Mouse (Mus musculus) midbrain, embryonic 14.5 days (tissue): ENCODE measurements around the gene Megf11. TPM values are rescaled to one million over a fixed set of nuclear protein-coding genes. Genes with fewer than 3 reads are reported as not detected.

Source experiments
- ATAC-seq: fragments of 200-750 bp; cut with Nextera tagmentation; 2 replicates; pipeline ENCODE4 v1.8.0; 2017; ENCODE audit warnings: moderate number of reproducible peaks, moderate library complexity; ENCODE audit not compliant: low FRiP score, low TSS enrichment
- DNase-seq: peaks from one replicate; pipeline ENCODE4 v3.0.0-alpha.2; 2015
- H3K27ac ChIP-seq: fragments of 300-500 bp; sonication (generic); replicated peaks from 2 replicates; pipeline ENCODE4 v1.5.1; 2014; ENCODE audit warnings: mild to moderate bottlenecking, low read depth, low read length, moderate library complexity
- H3K27me3 ChIP-seq: fragments of 300-500 bp; sonication (generic); 2 replicates; pipeline ENCODE4 v1.6.1; 2014; ENCODE audit warnings: low read length, control low read depth, mixed read lengths; ENCODE audit not compliant: control insufficient read depth, insufficient read depth
- H3K36me3 ChIP-seq: fragments of 300-500 bp; sonication (generic); 2 replicates; pipeline ENCODE4 v1.6.1; 2014; ENCODE audit warnings: low read length, control low read depth; ENCODE audit not compliant: control insufficient read depth, insufficient read depth
- H3K4me1 ChIP-seq: fragments of 300-500 bp; sonication (generic); 2 replicates; pipeline ENCODE4 v1.6.1; 2014; ENCODE audit warnings: mild to moderate bottlenecking, antibody characterized with exemption, low read length, control low read depth; ENCODE audit not compliant: control insufficient read depth, insufficient read depth
- H3K4me2 ChIP-seq: fragments of 300-500 bp; sonication (generic); 2 replicates; pipeline ENCODE4 v1.6.1; 2014; ENCODE audit warnings: mild to moderate bottlenecking, low read length, moderate library complexity
- H3K4me3 ChIP-seq: fragments of 300-500 bp; sonication (generic); replicated peaks from 2 replicates; pipeline ENCODE4 v1.5.1; 2014; ENCODE audit warnings: low read depth, low read length
- H3K9ac ChIP-seq: fragments of 300-500 bp; sonication (generic); replicated peaks from 2 replicates; pipeline ENCODE4 v1.6.1; 2014; ENCODE audit warnings: mild to moderate bottlenecking, low read length, moderate library complexity
- H3K9me3 ChIP-seq: fragments of 300-500 bp; sonication (generic); 2 replicates; pipeline ENCODE4 v1.6.1; 2016; ENCODE audit warnings: low read length, control low read depth, mixed read lengths; ENCODE audit not compliant: control insufficient read depth
- WGBS: fragments of 180-500 bp; shearing (Covaris S2); extraction: QIAGEN DNeasy Blood & Tissue Kit; methylation state at CpG from one replicate; pipeline ENCODE4 v1.1.7; 2014; 5-methylcytosine and 5-hydroxymethylcytosine counted together
- polyA plus RNA-seq: library from polyadenylated mRNA; unstranded; fragments of >200 nt; fragmentation: Nextera tagmentation; extraction: Ambion mirVana; gene quantifications from 2 replicates; pipeline ENCODE4 v1.2.1, GENCODE M21; 2014

Megf11 gene
- polyA plus RNA-seq, 1 experiment from 2014 or later, result 18.6 TPM

DNA sequence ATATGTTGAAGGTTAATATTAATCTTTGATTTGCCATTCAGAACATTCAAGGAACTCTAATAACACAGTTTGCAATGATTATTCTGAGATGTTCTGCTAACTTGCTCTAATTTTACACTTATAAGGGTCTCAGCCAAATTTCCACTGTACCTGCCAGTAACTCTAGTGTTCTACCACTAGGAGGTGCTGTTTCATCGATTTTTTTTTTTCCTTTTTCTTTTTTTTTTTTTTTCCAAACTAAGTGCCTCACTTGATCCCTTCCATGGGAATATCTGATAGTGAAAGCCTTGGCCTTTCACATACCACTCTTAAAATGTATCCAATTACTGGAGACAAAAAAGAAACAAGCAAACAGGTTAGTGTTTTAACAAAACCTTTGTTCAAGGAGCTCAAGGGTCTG, 38.0 kb upstream of the Megf11 start:
- Histone ChIP-seq H3K27me3 (no peaks in the 10 kb centered on the region), H3K27ac (no peak overlapping the region), H3K9me3 (no peaks in the 10 kb centered on the region), H3K4me2 (no peak overlapping the region), H3K4me3 (no peak overlapping the region), H3K9ac (no peak overlapping the region), H3K36me3 (no peaks in the 10 kb centered on the region), H3K4me1 (no peaks in the 10 kb centered on the region)
- DNase-seq, result peak; percentile 82
- no peak for ATAC-seq
- 0% methylated on average over 1 of the region's 1 CpGs for WGBS

DNA sequence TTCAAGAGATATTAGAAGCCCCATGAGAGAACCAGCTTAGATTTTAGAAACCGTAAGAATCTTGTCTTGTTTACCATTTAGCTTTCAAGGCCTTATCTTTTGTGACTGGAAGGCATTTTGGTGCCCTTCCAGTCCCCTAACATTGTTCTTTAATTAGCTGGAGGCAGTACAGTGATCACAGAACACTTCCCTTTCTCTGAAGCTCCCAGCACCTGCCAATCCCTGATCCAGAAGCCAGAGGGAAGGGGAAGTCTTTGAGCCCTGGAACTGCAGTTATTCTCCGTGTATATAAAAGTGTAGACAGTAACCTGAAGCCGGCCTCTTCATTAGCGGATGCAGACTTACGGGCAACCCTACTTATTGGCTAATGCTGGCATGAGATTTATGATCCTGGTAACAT, 35.9 kb upstream of the Megf11 start:
- Histone ChIP-seq H3K4me3 (no peak overlapping the region), H3K9ac (no peak overlapping the region), H3K4me1 (no peaks in the 10 kb centered on the region), H3K4me2 (no peak overlapping the region), H3K36me3 (no peaks in the 10 kb centered on the region), H3K9me3 (no peaks in the 10 kb centered on the region), H3K27me3 (no peaks in the 10 kb centered on the region), H3K27ac (no peak overlapping the region)
- DNase-seq (peak; percentile 38), ATAC-seq (no peak)
- 63% methylated on average over 5 of the region's 5 CpGs for WGBS

DNA sequence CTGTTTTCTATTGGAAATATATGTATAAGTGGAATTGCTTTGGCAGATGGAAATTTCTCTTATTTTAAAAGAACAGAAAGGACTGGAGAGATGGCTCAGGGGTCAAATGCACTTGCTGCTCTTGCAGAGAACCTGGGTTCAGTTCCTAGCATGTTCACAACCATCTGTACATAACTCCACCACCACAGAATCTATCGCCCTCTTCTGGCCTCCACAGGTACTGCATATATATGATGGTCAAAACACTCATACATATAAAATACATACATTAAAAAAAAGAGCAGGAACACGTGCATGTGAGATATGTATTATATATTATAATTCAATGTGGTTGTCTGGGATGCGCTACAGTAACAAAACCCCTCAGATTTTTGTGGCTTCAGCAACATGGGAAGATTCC, 34.2 kb upstream of the Megf11 start:
- Histone ChIP-seq H3K27ac (no peak overlapping the region), H3K9me3 (no peaks in the 10 kb centered on the region), H3K4me1 (no peaks in the 10 kb centered on the region), H3K4me3 (no peak overlapping the region), H3K4me2 (no peak overlapping the region), H3K9ac (no peak overlapping the region), H3K27me3 (no peaks in the 10 kb centered on the region), H3K36me3 (no peaks in the 10 kb centered on the region)
- no peak for DNase-seq
- no peak for ATAC-seq
- WGBS, result 42% methylated on average over 3 of the region's 3 CpGs

DNA sequence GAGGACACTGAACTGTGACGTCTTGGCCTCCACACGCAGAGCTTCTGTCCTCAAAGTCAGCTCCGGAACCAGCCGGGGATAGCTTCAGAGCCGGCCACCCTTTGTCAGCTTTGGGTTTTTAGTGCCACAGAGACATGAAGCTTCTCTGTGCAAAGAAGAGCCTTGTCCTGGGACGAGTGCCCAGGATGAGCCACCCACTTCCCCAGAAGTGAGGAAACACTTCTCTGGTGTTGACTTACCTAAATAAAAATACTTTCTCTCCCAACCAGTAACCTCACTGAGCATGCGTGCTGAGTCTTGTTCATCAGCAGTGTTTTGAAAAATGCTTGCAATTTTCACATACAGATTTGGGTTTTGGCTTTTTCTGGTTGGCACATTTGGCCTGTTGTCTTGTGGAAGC, 29.8 kb upstream of the Megf11 start:
- ATAC-seq, result no peak
- Histone ChIP-seq H3K4me3 (no peak overlapping the region), H3K9ac (no peak overlapping the region), H3K27me3 (no peaks in the 10 kb centered on the region), H3K36me3 (no peaks in the 10 kb centered on the region), H3K9me3 (no peaks in the 10 kb centered on the region), H3K4me2 (no peak overlapping the region), H3K27ac (no peak overlapping the region), H3K4me1 (no peaks in the 10 kb centered on the region)
- DNase-seq, result no peak
- 90% methylated on average over 7 of the region's 7 CpGs for WGBS

DNA sequence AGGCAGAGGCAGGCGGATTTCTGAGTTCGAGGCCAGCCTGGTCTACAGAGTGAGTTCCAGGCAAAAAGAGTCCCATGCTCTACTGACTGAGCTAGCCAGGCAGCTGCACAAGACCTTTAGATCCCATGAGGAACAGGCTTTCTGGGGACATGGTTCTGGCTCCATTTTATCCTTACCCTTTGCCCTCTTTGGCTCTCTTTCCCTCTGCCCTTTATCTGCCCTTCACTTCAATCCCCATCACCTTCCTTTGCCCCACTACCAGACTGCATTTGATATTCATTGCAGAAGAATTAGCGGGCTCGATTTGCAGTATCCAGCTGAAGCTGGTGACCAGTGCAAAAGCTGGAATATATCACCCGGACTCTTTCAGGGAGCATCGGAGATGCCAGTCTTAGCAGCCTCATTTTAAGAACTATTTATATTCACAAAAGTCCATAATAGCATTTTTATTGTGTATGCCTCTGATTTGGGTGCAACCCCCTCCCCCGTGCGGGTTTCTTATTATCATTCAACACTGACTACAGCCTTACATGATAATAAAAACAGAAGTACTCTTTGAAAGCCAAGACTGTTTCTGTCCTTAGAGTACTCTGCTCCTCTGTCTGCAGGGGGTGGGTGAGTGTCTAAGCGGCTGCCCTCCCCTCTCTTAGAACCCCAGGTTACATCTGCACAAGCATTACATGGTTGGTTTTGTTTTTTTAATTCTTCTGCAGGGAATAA, 24.0 kb upstream of the Megf11 start:
- DNase-seq (no peak), ATAC-seq (no peak)
- Histone ChIP-seq H3K27ac (no peak overlapping the region), H3K9me3 (no peaks in the 10 kb centered on the region), H3K9ac (no peak overlapping the region), H3K36me3 (no peaks in the 10 kb centered on the region), H3K4me1 (no peaks in the 10 kb centered on the region), H3K4me3 (no peak overlapping the region), H3K27me3 (no peaks in the 10 kb centered on the region), H3K4me2 (no peak overlapping the region)
- WGBS, result 89% methylated on average over 9 of the region's 9 CpGs

DNA sequence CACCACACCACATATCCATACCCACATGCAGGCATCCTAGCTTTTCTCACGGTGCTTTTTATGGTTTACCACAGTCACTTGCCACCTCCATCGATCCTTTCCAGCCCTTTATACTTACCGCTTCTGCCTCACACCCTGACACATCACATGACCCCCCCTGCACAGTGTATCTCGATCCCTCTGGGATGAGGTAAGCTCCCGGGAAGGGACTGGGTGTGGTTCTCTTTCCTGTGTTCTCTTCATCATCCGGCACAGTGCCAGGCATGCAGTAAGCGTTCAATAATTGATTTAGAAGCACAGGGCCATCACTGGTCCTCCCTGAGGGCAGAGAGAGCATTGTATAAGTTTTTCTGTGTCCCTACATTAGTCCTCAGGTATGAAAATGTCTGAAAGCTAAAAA, 15.6 kb upstream of the Megf11 start:
- Histone ChIP-seq H3K36me3 (no peaks in the 10 kb centered on the region), H3K27ac (no peak overlapping the region), H3K9me3 (no peaks in the 10 kb centered on the region), H3K9ac (no peak overlapping the region), H3K27me3 (no peaks in the 10 kb centered on the region), H3K4me2 (no peak overlapping the region), H3K4me1 (no peaks in the 10 kb centered on the region), H3K4me3 (no peak overlapping the region)
- ATAC-seq (no peak), DNase-seq (no peak)
- 69% methylated on average over 7 of the region's 7 CpGs for WGBS

DNA sequence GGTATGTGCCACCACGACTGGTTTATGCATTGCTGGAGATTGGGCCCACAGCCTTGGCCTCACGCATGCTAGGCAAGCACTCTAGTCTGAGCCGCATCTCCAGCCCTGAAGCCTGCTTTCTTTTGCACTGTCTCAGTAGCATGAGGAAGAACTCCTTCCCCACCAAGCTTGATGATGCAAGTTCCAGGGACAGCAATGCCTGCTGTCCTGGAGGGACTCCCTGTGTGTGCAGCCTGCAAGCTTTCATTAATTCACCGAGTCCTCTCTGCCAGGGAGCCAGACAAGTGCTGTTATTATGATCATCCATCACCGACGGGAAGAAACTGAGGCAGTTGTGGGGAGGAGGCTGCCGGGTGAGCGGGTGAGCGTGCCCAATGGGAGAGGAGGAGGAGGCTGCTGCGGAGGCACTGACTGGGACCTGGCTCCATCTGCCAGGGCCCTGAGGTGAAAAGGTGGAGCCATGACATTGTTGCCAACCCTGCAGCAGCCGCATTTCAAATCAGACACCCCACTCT, 14.1 kb upstream of the Megf11 start:
- WGBS, result 41% methylated on average over 11 of the region's 11 CpGs
- Histone ChIP-seq H3K9me3 (no peaks in the 10 kb centered on the region), H3K9ac (no peak overlapping the region), H3K27ac (no peak overlapping the region), H3K27me3 (no peaks in the 10 kb centered on the region), H3K36me3 (no peaks in the 10 kb centered on the region), H3K4me2 (no peak overlapping the region), H3K4me1 (no peaks in the 10 kb centered on the region), H3K4me3 (no peak overlapping the region)
- ATAC-seq, result no peak
- no peak for DNase-seq

DNA sequence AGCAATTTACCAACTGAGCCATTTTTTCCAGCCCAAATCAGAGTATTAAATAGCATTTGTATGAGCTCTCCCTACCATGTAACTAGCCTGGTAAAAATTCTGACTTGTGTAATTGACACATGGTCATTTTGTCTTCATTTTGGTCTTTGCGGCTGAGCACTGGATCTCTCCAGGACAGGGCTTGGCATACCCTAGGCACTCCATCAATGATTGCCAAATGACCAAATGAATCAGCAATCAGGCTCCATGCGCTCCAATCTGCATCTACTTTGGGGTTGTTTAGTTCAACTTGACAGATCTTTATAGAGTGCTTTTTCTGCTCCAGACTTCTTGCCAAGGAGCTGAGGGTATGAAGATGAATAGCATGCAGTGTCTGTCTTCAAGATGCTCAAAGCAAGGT, 9.0 kb upstream of the Megf11 start:
- no peaks in the 10 kb centered on the region for H3K27me3 ChIP-seq
- no peaks in the 10 kb centered on the region for H3K36me3 ChIP-seq
- H3K4me3 ChIP-seq, result no peak overlapping the region
- no peak overlapping the region for H3K27ac ChIP-seq
- no peaks in the 10 kb centered on the region for H3K4me1 ChIP-seq
- WGBS, result 93% methylated on average over 2 of the region's 2 CpGs
- no peak overlapping the region for H3K9ac ChIP-seq
- H3K9me3 ChIP-seq, result no peaks in the 10 kb centered on the region
- ATAC-seq (no peak), DNase-seq (no peak)
- no peak overlapping the region for H3K4me2 ChIP-seq

DNA sequence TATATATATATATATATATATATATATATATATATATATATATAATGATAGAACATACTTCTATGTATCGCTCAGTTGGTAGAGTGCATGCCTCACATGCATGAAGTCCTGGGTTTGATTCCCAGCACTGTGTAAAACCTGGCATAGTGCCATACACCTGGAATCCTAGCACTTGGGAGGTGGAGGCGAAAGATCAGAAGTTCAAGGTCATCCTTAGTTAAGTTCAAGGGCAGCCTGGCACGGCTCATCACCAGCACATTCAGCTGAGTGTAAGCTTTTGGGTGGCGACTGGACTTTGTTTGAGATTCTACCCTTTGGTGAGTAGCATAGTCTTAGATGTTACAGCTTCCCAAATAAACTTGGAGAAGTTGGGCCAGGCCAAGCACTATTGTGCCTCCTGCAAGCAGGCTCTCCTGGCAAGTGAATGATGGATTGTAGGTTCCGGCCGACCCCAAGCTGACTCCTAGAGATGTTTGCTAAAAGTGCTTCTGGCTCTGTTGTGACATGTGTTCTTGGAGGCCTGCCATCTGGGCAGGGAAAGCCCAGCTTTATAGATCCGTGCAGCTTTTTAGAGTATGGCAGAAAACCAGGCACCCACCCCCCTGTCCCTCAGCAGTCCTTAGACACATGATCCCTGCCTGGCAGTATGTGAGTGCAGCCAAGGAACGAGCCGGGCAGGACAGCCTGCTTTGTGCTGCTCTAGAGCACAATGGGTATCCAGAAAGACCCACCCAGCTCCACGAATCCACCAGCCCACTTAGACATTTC, 2.2 kb upstream of the Megf11 start:
- Histone ChIP-seq H3K27me3 (peaks cover 28% of the 10 kb centered on the region), H3K9me3 (no peaks in the 10 kb centered on the region), H3K27ac (no peak overlapping the region), H3K9ac (no peak overlapping the region), H3K36me3 (no peaks in the 10 kb centered on the region), H3K4me1 (peaks cover 11% of the 10 kb centered on the region), H3K4me3 (no peak overlapping the region), H3K4me2 (no peak overlapping the region)
- ATAC-seq, result no peak
- WGBS, result 60% methylated on average over 10 of the region's 10 CpGs
- no peak for DNase-seq
